Mouse (Mus musculus) CD4-positive, CD25-positive, alpha-beta regulatory T cell, adult 2 months (primary cell): Measurements from ENCODE around the gene Gm4297.
"Not testable (repeated sequence)": the region's sequence is repeated elsewhere in the genome, so short reads cannot be mapped to it uniquely, and the experiment has no call there.

Source experiments
- DNase-seq: peaks from one replicate; pipeline ENCODE4 v3.0.0-alpha.2; 2012; ENCODE audit warnings: low read depth, low spot score

Gm4297 gene

DNA sequence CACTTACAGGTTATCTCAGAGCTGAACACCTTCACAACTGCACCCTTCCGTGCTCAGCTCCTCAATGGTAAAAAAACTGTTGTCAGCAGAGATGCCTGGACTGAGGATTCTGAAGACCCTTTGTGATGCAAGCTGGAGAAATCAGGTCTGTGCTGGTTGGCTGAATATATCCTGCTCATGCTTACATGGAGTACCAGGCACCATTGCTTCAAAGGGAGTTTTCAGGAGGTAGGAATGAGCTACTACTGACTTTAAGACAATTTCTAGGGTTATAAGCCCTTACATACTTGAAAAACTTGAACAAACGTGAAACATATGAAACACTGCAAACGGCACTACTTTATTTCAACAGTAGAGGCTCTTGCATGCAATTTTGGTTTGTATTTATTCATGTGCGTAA, at the start of gene Gm4297:
TSS of gene Gm4297 (minus strand) at position 101 of the 400 bp plus-strand sequence.
- not testable (repeated sequence) for DNase-seq
